Mouse (Mus musculus) heart, postnatal 10 days (tissue): ENCODE measurements around the gene Gm42742. TPM values are rescaled to one million over a fixed set of nuclear protein-coding genes. Genes with fewer than 3 reads are reported as not detected.

ENCODE experiments used
- microRNA-seq, 2 experiments: library from miRNA; unstranded; fragments of <30 nt; microRNA quantifications; one replicate each; pipeline ENCODE4 v1.2.0; 2022
- total RNA-seq, 2 experiments: library from RNA; stranded (reverse); gene quantifications; 2 replicates each; pipeline ENCODE4 v1.2.3; 2021

Gm42742 gene
- total RNA-seq, 2 experiments from 2014 or later: 19.0 to 27.2 TPM

Small RNA genes lying within 50 kb of the gene (microRNA-seq; reads per million reads assigned to microRNA genes)
- 0 reads per million in 2 experiments for gene Gm44343

Other genes with a start within 250 kb of the Gm42742 start
- gene Ypel3, start 244.1 kb downstream of the Gm42742 start, total RNA-seq: 10 to 100 TPM; 61.9 to 71.7 TPM
- gene Tbx6, start 239.6 kb downstream of the Gm42742 start, total RNA-seq: under 1 TPM; 0.29 to 0.35 TPM
- gene Ppp4c, start 228.6 kb downstream of the Gm42742 start, total RNA-seq: 10 to 100 TPM; 53.2 to 58.2 TPM
- 10 to 100 TPM; 10.1 to 11.0 TPM for gene Fam57b, start 223.4 kb downstream of the Gm42742 start, total RNA-seq
- not detected for gene 4930451I11Rik, start 189.5 kb downstream of the Gm42742 start, total RNA-seq
- not detected for gene Doc2a, start 173.7 kb downstream of the Gm42742 start, total RNA-seq
- 10 to 100 TPM; 10.3 to 13.8 TPM for gene Hirip3, start 159.1 kb downstream of the Gm42742 start, total RNA-seq
- gene Ino80e, start 158.7 kb downstream of the Gm42742 start, total RNA-seq: 10 to 100 TPM; 23.8 to 30.0 TPM
- 10 to 100 TPM; 65.6 to 65.7 TPM for gene Taok2, start 136.4 kb downstream of the Gm42742 start, total RNA-seq
- 10 to 100 TPM; 16.3 to 17.6 TPM for gene Tmem219, start 98.2 kb downstream of the Gm42742 start, total RNA-seq
- 1 to 10 TPM; 7.7 to 9.7 TPM for gene Kctd13, start 92.2 kb downstream of the Gm42742 start, total RNA-seq
- gene Asphd1, start 71.5 kb downstream of the Gm42742 start, total RNA-seq: not detected
- 10 to 100 TPM; 23.3 to 30.4 TPM for gene Sez6l2, start 70.5 kb downstream of the Gm42742 start, total RNA-seq
- gene Cdipt, start 45.2 kb downstream of the Gm42742 start, total RNA-seq: 10 to 100 TPM; 73.8 to 82.0 TPM
- gene Cdiptos, start 45.0 kb downstream of the Gm42742 start, total RNA-seq: under 1 TPM; 0.47 to 0.84 TPM
- 10 to 100 TPM; 45.3 to 50.1 TPM for gene Mvp, start 6.5 kb downstream of the Gm42742 start, total RNA-seq
- gene Pagr1b, start 4.6 kb downstream of the Gm42742 start, total RNA-seq: not detected
- 10 to 100 TPM in 1 of 2 experiments, 1 to 10 TPM in 1; 6.4 to 19.6 TPM for gene Pagr1a, start 3.7 kb downstream of the Gm42742 start, total RNA-seq
- gene Prrt2, start 114 bp upstream of the Gm42742 start, total RNA-seq: 1 to 10 TPM; 1.0 to 2.3 TPM
- gene Maz, start 5.9 kb upstream of the Gm42742 start, total RNA-seq: 100 to 1,000 TPM; 106 to 113 TPM
- 10 to 100 TPM; 15.3 to 17.6 TPM for gene Kif22, start 21.4 kb upstream of the Gm42742 start, total RNA-seq
- not detected for gene Zg16, start 66.2 kb upstream of the Gm42742 start, total RNA-seq
- gene AI467606, start 70.3 kb upstream of the Gm42742 start, total RNA-seq: 1 to 10 TPM in 1 of 2 experiments, under 1 TPM in 1; 0.94 to 1.5 TPM
- gene Qprt, start 101.1 kb upstream of the Gm42742 start, total RNA-seq: under 1 TPM in 1 of 2 experiments, not detected in 1; 0.29 TPM
- under 1 TPM; 0.72 to 0.84 TPM for gene Spn, start 116.7 kb upstream of the Gm42742 start, total RNA-seq
- 10 to 100 TPM; 46.8 to 49.2 TPM for gene Cd2bp2, start 175.0 kb upstream of the Gm42742 start, total RNA-seq
- gene Tbc1d10b, start 187.4 kb upstream of the Gm42742 start, total RNA-seq: 10 to 100 TPM; 35.3 to 37.2 TPM
- 1 to 10 TPM; 1.7 to 2.5 TPM for gene Mylpf, start 187.8 kb upstream of the Gm42742 start, total RNA-seq
- 1 to 10 TPM; 6.8 to 8.8 TPM for gene Zfp553, start 212.0 kb upstream of the Gm42742 start, total RNA-seq
- 10 to 100 TPM; 11.5 to 15.5 TPM for gene Sept1, start 212.0 kb upstream of the Gm42742 start, total RNA-seq
- gene Zfp771, start 223.2 kb upstream of the Gm42742 start, total RNA-seq: 10 to 100 TPM; 14.3 to 15.9 TPM
- gene Dctpp1, start 239.6 kb upstream of the Gm42742 start, total RNA-seq: 10 to 100 TPM; 45.2 to 48.5 TPM